Mouse (Mus musculus): ENCODE data around the gene Atg2a. TPM values are rescaled to one million over a fixed set of nuclear protein-coding genes. Genes with fewer than 3 reads are reported as not detected.
A peak's percentile ranks its signal among the peaks of the same experiment; 100 is the strongest.
"Not testable (repeated sequence)": the region's sequence is repeated elsewhere in the genome, so short reads cannot be mapped to it uniquely, and the experiment has no call there.

The Atg2a gene
- polyA plus RNA-seq, 1 experiment from 2014 or later: 8.0 TPM

- peak overlapping the region; percentile 50 for H3K4me2 ChIP-seq (ENCODE audit: low read depth, low read length)
- WGBS: 28% methylated on average over 12 of the region's 12 CpGs
- H3K4me1 ChIP-seq (ENCODE audit: control insufficient read depth, insufficient read depth, low read length): peaks cover 55% of the 10 kb centered on the region
- peak overlapping the region; percentile 83 for H3K27ac ChIP-seq (ENCODE audit: low read length)
- ATAC-seq (replicated peaks; ENCODE audit: extremely low read depth, insufficient read depth, low FRiP score): peak; percentile 54
- no peaks in the 10 kb centered on the region for H3K27me3 ChIP-seq (ENCODE audit: control insufficient read depth, insufficient read depth, low read length)
- 0 out of 2 replicates have a peak overlapping the region, but pooled peaks have one; percentile 3 for H3K4me3 ChIP-seq (ENCODE audit: low read length)
- no peaks in the 10 kb centered on the region for H3K9me3 ChIP-seq (replicated peaks; ENCODE audit: control insufficient read depth, low read length)
- peak overlapping the region; percentile 48 for H3K9ac ChIP-seq (ENCODE audit: low read length)
- H3K36me3 ChIP-seq (ENCODE audit: control insufficient read depth, insufficient read depth): peaks cover 25% of the 10 kb centered on the region
Measured at GRCm38 (mm10) chr19:6284502-6284901, 43.0 kb downstream of the Atg2a start.

- no peaks in the 10 kb centered on the region for H3K27me3 ChIP-seq (ENCODE audit: control insufficient read depth, insufficient read depth, low read length)
- H3K36me3 ChIP-seq (ENCODE audit: control insufficient read depth, insufficient read depth): peaks cover 25% of the 10 kb centered on the region
- peak overlapping the region; percentile 83; the same call in 1 of the 2 replicates for H3K27ac ChIP-seq (ENCODE audit: low read length)
- H3K9me3 ChIP-seq (replicated peaks; ENCODE audit: control insufficient read depth, low read length): no peaks in the 10 kb centered on the region
- no peak overlapping the region for H3K4me3 ChIP-seq (ENCODE audit: low read length)
- peak overlapping the region; percentile 50 for H3K4me2 ChIP-seq (ENCODE audit: low read depth, low read length)
- no peak; the same call in 1 of the 2 replicates for ATAC-seq (replicated peaks; ENCODE audit: extremely low read depth, insufficient read depth, low FRiP score)
- no peak overlapping the region for H3K9ac ChIP-seq (ENCODE audit: low read length)
- WGBS: 50% methylated on average over 8 of the region's 8 CpGs
- H3K4me1 ChIP-seq (ENCODE audit: control insufficient read depth, insufficient read depth, low read length): peaks cover 48% of the 10 kb centered on the region
Measured at GRCm38 (mm10) chr19:6285226-6285625, 43.8 kb downstream of the Atg2a start.

- H3K27me3 ChIP-seq (ENCODE audit: control insufficient read depth, insufficient read depth, low read length): no peaks in the 10 kb centered on the region
- peaks cover 42% of the 10 kb centered on the region for H3K4me1 ChIP-seq (ENCODE audit: control insufficient read depth, insufficient read depth, low read length)
- 0 out of 2 replicates have a peak, but pooled peaks have one; percentile 12 for ATAC-seq (replicated peaks; ENCODE audit: extremely low read depth, insufficient read depth, low FRiP score)
- H3K36me3 ChIP-seq (ENCODE audit: control insufficient read depth, insufficient read depth): peaks cover 22% of the 10 kb centered on the region
- H3K9ac ChIP-seq (ENCODE audit: low read length): peak overlapping the region; percentile 38; the same call in 1 of the 2 replicates
- H3K4me2 ChIP-seq (ENCODE audit: low read depth, low read length): peak overlapping the region; percentile 8; the same call in 1 of the 2 replicates
- H3K27ac ChIP-seq (ENCODE audit: low read length): peak overlapping the region; percentile 53
- WGBS: 32% methylated on average over 7 of the region's 7 CpGs
- no peaks in the 10 kb centered on the region for H3K9me3 ChIP-seq (replicated peaks; ENCODE audit: control insufficient read depth, low read length)
- no peak overlapping the region for H3K4me3 ChIP-seq (ENCODE audit: low read length)
Measured at GRCm38 (mm10) chr19:6285632-6286433, 44.4 kb downstream of the Atg2a start.

- H3K36me3 ChIP-seq (ENCODE audit: control insufficient read depth, insufficient read depth): peaks cover 15% of the 10 kb centered on the region
- 0 out of 2 replicates have a peak overlapping the region, but pooled peaks have one; percentile 11 for H3K4me2 ChIP-seq (ENCODE audit: low read depth, low read length)
- ATAC-seq (replicated peaks; ENCODE audit: extremely low read depth, insufficient read depth, low FRiP score): no peak
- peak overlapping the region; percentile 68 for H3K27ac ChIP-seq (ENCODE audit: low read length)
- H3K4me3 ChIP-seq (ENCODE audit: low read length): no peak overlapping the region
- H3K9me3 ChIP-seq (replicated peaks; ENCODE audit: control insufficient read depth, low read length): no peaks in the 10 kb centered on the region
- 69% methylated on average over 19 of the region's 19 CpGs for WGBS
- peak overlapping the region; percentile 38 for H3K9ac ChIP-seq (ENCODE audit: low read length)
- H3K27me3 ChIP-seq (ENCODE audit: control insufficient read depth, insufficient read depth, low read length): no peaks in the 10 kb centered on the region
- H3K4me1 ChIP-seq (ENCODE audit: control insufficient read depth, insufficient read depth, low read length): peaks cover 45% of the 10 kb centered on the region
Measured at GRCm38 (mm10) chr19:6286434-6287401, 45.2 kb downstream of the Atg2a start.

- Histone ChIP-seq H3K4me2 (ENCODE audit: low read depth, low read length) (no peak overlapping the region), H3K4me1 (ENCODE audit: control insufficient read depth, insufficient read depth, low read length) (peaks cover 45% of the 10 kb centered on the region), H3K9ac (ENCODE audit: low read length) (no peak overlapping the region), H3K27ac (ENCODE audit: low read length) (peak overlapping the region; percentile 68), H3K9me3 (replicated peaks; ENCODE audit: control insufficient read depth, low read length) (no peaks in the 10 kb centered on the region), H3K36me3 (ENCODE audit: control insufficient read depth, insufficient read depth) (0 out of 2 replicates have a peak, but pooled peaks cover 7% of the 10 kb centered on the region), H3K4me3 (ENCODE audit: low read length) (no peak overlapping the region), H3K27me3 (ENCODE audit: control insufficient read depth, insufficient read depth, low read length) (no peaks in the 10 kb centered on the region)
- WGBS: 64% methylated on average over 13 of the region's 13 CpGs
- no peak for ATAC-seq (replicated peaks; ENCODE audit: extremely low read depth, insufficient read depth, low FRiP score)
Measured at GRCm38 (mm10) chr19:6288236-6288894, 46.9 kb downstream of the Atg2a start.

- H3K9ac ChIP-seq (ENCODE audit: low read length): no peak overlapping the region
- peaks cover 31% of the 10 kb centered on the region for H3K4me1 ChIP-seq (ENCODE audit: control insufficient read depth, insufficient read depth, low read length)
- H3K27ac ChIP-seq (ENCODE audit: low read length): no peak overlapping the region
- no peaks in the 10 kb centered on the region for H3K27me3 ChIP-seq (ENCODE audit: control insufficient read depth, insufficient read depth, low read length)
- no peak overlapping the region for H3K4me3 ChIP-seq (ENCODE audit: low read length)
- H3K4me2 ChIP-seq (ENCODE audit: low read depth, low read length): no peak overlapping the region
- no peaks in the 10 kb centered on the region for H3K36me3 ChIP-seq (ENCODE audit: control insufficient read depth, insufficient read depth)
- ATAC-seq (replicated peaks; ENCODE audit: extremely low read depth, insufficient read depth, low FRiP score): no peak
- H3K9me3 ChIP-seq (replicated peaks; ENCODE audit: control insufficient read depth, low read length): no peaks in the 10 kb centered on the region
- 91% methylated on average over 14 of the region's 14 CpGs for WGBS
Measured at GRCm38 (mm10) chr19:6289696-6290238, 48.3 kb downstream of the Atg2a start.

GRCm38 (mm10) chr19:6290720-6291116 lies 49.2 kb downstream of the Atg2a start:
- Histone ChIP-seq H3K4me1 (ENCODE audit: control insufficient read depth, insufficient read depth, low read length) (peaks cover 21% of the 10 kb centered on the region), H3K27ac (ENCODE audit: low read length) (peak overlapping the region; percentile 37)
- not testable (repeated sequence) for H3K27me3 ChIP-seq (ENCODE audit: control insufficient read depth, insufficient read depth, low read length); H3K4me3 ChIP-seq (ENCODE audit: low read length); ATAC-seq (replicated peaks; ENCODE audit: extremely low read depth, insufficient read depth, low FRiP score); H3K4me2 ChIP-seq (ENCODE audit: low read depth, low read length); H3K36me3 ChIP-seq (ENCODE audit: control insufficient read depth, insufficient read depth); H3K9me3 ChIP-seq (replicated peaks; ENCODE audit: control insufficient read depth, low read length); H3K9ac ChIP-seq (ENCODE audit: low read length)
- WGBS: 97% methylated on average over 5 of the region's 6 CpGs

- H3K27me3 ChIP-seq (ENCODE audit: control insufficient read depth, insufficient read depth, low read length): no peaks in the 10 kb centered on the region
- peaks cover 16% of the 10 kb centered on the region for H3K4me1 ChIP-seq (ENCODE audit: control insufficient read depth, insufficient read depth, low read length)
- peak; percentile 21; the same call in 1 of the 2 replicates for ATAC-seq (replicated peaks; ENCODE audit: extremely low read depth, insufficient read depth, low FRiP score)
- H3K9me3 ChIP-seq (replicated peaks; ENCODE audit: control insufficient read depth, low read length): no peaks in the 10 kb centered on the region
- no peaks in the 10 kb centered on the region; the same call in 1 of the 2 replicates for H3K36me3 ChIP-seq (ENCODE audit: control insufficient read depth, insufficient read depth)
- 65% methylated on average over 10 of the region's 10 CpGs for WGBS
- H3K4me3 ChIP-seq (ENCODE audit: low read length): no peak overlapping the region
- H3K4me2 ChIP-seq (ENCODE audit: low read depth, low read length): no peak overlapping the region
- peak overlapping the region; percentile 23; the same call in 1 of the 2 replicates for H3K9ac ChIP-seq (ENCODE audit: low read length)
- peak overlapping the region; percentile 37 for H3K27ac ChIP-seq (ENCODE audit: low read length)
Measured at GRCm38 (mm10) chr19:6291117-6291781, 49.8 kb downstream of the Atg2a start.
